Mouse (Mus musculus): ENCODE data around the gene Tcp11l2.

Gene Tcp11l2

DNA sequence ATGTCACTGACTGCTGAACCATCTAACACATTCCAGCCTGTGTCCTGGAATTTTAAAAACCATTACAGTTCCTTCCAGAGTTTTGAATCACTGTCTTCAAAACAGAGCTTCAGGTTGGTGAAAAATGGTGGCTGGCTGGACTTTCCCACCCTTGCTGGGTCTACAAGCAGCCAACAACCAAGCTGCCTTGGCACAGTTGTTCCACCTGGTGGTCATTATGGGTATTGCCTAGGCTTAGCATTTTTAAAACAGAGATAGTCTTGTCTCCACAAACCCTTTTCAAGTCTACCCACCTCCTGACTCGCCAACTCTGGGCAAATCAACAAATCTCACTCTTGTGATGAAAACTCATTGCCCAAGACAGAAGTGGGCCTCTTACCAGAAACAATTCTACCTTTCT is 17.9 kb upstream of the Tcp11l2 start:
- no peak for DNase-seq

GRCm38 (mm10) chr10:84559986-84560385 is 16.4 kb upstream of the Tcp11l2 start:
- DNase-seq, result no peak

GRCm38 (mm10) chr10:84562121-84562520 is 14.3 kb upstream of the Tcp11l2 start:
- DNase-seq, result peak; percentile 50

GRCm38 (mm10) chr10:84562567-84563554 is 13.6 kb upstream of the Tcp11l2 start:
- DNase-seq, result peak; percentile 93

- DNase-seq, result no peak
Observed at GRCm38 (mm10) chr10:84564427-84564826, 12.0 kb upstream of the Tcp11l2 start.

DNA sequence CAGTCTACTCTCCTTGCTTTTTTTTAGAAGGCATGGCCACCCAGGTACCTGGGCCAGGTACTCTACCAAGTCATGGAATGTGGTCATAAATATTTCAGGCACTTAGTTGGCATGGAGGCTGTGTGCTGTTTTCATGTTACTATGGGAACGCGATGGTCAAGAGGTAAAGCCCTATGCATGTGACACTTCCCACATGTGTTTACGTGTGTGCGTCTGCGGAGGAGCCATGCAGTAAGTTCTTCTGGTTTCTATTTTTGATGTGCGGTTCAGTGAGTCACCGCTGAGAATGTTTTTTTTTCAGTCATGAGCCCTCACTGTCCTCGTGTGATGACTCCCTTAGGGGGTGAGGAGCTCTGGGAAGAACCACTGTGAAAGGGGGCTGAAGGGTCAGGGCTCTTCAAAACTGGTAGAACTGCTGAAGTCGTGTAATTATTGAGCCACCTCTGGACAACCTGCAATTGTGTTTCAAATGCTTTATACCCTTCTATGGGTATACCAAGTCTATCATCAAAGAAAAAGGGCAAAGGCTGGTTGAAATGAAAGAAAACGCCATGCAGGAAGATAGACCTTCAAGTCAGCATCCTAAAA is 5.3 kb upstream of the Tcp11l2 start:
- DNase-seq, result no peak

- no peak for DNase-seq
Observed at GRCm38 (mm10) chr10:84573671-84574420, 2.6 kb upstream of the Tcp11l2 start.

DNA sequence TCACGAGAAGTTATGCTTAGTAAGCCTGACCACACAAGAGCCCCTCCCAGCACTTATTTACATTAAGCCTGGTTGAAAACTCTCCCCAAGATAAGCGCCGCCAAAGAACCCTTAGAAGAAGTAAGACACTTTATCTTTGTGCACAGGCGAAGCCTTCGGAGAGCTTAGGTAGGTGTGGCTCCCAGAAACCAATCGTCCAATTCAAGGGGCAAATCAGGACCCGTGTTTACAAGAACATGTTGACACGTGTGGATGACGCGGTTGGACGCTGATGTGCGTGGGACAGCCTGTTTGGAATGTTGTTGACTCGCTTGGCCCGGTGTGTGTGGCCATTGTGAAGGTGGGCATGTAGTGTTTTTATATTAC is 414 bp upstream of the Tcp11l2 start:
- DNase-seq, result no peak

DNA sequence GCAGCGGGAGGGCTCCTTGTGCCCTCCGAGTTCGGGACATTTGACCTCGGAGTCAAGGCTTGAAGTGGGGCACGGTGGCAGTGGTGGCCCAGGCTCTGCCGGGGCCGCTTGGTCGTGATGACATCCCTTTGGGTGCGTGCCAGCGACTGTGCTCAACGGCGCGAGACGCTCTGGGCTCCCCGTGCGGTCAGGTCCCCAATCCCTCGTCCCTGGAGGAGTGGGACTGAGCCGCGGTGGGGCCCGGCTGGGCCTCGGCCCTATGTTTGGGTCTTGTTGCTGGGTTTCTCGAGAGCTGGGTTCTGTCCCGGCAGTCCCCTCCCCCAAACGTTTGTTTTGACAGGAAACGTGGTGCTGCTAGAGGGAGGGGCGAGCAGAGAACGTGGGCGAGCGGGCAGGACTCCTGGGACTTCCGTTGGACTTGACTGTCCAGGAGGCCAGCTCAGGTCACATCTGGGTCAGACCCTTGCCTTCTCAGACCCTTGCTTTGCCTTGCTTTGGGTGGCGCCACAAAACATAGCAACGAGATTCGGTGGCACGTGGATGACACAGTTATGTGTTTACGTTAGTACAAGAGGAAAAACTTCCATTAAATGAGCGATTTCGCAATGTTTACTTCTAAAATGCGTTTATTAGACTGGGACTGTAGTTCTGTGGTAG is 773 bp downstream of the Tcp11l2 start:
- peak; percentile 81 for DNase-seq

GRCm38 (mm10) chr10:84578738-84579137 is 2.3 kb downstream of the Tcp11l2 start:
- DNase-seq, result no peak

DNA sequence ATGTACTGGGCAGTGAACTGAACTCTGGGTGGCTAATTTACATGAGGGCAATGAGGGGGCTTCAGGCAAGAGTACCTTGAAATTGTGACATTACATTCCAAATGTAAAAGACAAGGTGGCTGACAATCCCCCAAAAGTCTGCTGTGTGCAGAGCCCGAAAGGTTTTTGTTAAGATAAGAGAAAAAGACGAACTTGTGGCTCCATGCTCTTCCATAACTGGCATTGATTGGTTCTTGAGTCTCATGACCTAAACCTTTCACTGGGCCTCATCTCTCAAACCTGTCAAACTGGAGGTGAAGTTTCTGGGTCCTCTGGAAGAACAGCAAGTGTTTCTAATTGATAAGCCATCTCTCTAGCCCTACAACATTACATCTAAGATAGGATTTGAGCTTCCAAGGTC is 3.1 kb downstream of the Tcp11l2 start:
- no peak for DNase-seq

DNA sequence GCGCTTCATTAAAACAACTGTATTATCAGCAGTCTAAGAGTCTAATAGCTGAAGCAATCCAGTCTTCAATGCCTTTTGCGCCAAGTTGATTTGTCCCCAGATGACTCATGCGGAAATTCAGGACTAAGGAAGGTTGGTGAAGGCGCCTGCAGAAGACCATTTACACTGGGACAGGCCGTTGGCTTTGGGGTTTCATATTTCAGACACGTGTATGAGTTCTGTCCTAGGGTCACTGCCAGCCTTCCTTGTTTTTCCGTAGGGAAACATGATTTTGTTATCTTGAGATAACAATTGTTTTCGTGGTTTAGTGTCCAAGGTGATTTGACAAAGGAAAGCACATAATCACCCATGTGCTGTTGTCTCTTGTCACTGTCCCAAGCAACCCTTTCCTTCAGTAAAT is 4.8 kb downstream of the Tcp11l2 start:
- DNase-seq, result no peak

GRCm38 (mm10) chr10:84582236-84582635 is 5.8 kb downstream of the Tcp11l2 start:
- no peak for DNase-seq

DNA sequence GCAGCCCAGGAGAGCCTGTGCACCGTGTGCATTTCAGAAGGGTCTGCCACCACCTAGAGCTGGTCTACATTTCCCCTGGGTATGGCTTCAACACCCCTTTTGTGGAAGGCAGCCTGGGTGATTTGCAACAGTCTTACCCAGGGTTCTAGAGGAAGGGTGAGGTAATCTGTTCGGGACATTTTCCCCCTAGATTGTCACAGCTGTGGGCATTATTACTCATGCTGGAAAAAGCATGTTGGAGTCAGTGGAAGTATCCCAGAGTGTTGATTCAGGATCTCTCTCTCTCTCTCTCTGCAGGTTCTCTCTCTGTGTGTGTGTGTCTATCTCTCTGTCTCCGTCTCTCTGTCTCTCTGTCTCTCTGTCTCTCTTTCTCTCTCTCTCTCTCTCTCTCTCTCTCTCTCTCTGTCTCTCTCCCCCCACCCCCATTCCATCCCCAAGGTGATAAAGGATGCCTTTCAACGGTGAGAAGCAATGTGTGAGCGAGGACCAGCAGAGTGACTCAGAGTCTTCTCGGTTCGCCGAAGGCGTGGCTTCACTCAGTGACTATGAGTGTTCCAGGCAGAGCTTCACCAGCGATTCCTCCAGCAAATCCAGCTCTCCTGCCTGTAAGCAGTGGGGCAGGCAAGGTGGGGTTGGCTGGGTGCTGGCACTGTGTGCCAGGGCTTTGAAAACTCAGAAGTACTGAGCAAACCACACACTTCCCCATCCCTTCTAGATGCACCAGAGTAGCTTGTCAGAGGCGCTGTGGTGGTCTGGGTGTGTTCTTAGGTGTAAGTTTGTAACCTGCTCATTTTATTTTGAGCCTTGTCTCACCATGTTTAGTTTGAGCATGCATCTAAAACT is 8.2 kb downstream of the Tcp11l2 start:
- no peak for DNase-seq

DNA sequence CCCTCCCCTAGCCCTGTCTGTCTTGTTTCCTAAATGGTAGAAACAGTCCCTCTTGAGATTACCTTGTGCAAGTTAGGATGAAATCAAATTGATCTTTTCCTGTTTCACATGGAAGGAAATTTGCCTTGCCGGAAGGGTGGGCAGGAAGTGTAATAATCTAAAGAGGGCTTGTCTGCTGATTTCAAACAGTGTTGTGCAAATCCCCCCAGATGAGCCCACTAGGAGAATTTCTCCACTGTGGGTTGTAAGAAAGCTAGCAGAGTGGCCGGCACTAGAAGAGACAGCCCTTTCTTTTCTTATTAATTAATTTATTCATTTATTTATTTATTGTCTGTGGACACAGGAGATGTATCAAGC is 8.8 kb downstream of the Tcp11l2 start:
- no peak for DNase-seq

DNA sequence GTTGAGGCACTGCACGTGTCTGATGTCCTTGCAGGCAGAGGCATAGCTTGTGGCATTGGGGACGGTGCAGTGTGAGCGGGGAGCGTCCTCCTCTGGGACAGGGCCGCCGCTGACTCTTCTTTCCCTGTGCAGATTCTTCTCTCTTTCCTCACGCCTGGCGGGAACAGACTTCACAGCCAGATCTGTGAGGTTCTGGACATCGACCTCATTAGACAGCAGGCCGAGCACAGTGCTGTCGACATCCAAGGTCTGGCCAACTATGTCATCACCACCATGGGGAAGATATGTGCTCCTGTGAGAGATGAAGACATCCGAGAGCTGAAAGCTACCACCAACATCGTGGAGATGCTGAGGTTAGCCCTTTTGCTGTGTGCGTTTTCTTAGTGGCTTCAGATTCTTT is 14.5 kb downstream of the Tcp11l2 start:
- no peak for DNase-seq

- DNase-seq, result no peak
Observed at GRCm38 (mm10) chr10:84591640-84592148, 15.3 kb downstream of the Tcp11l2 start.

- DNase-seq, result no peak
Observed at GRCm38 (mm10) chr10:84592745-84593144, 16.3 kb downstream of the Tcp11l2 start.

DNA sequence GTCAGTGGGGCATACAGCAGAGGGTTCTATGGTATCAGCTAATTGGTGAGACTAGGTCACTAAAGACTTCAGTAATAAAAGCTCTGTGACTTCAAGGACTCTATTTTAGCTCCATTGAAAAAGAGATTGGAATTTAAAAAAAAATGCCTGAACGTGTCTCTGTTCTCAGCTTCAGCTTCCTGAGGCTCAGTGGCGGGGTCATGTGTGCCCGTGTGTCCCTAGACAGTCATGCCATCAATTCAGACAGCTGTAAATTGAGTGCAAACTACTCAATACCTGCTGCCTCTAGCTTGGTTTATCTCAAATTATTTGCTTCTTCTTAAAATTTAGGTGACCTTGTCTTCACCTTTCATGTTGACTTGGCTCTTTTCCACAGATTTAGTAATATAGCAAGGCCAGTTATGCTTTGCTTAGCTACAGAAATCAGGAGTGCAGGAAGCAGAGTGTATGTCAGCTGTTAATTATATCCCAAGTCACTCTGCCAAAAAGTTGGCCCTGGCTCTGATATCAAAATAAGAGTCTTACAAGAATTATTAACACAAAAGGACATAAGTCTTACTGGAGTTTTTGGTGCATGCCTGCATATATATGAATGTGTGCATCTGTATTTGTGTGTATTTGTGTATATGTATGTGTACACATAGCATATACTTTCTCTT is 20.8 kb downstream of the Tcp11l2 start:
- peak; percentile 54 for DNase-seq

- DNase-seq, result no peak
Observed at GRCm38 (mm10) chr10:84598172-84598571, 21.7 kb downstream of the Tcp11l2 start.

- no peak for DNase-seq
Observed at GRCm38 (mm10) chr10:84600136-84600535, 23.7 kb downstream of the Tcp11l2 start.
